ENCODE assay signal across 8 mouse cellular contexts in the genomic region with DNA sequence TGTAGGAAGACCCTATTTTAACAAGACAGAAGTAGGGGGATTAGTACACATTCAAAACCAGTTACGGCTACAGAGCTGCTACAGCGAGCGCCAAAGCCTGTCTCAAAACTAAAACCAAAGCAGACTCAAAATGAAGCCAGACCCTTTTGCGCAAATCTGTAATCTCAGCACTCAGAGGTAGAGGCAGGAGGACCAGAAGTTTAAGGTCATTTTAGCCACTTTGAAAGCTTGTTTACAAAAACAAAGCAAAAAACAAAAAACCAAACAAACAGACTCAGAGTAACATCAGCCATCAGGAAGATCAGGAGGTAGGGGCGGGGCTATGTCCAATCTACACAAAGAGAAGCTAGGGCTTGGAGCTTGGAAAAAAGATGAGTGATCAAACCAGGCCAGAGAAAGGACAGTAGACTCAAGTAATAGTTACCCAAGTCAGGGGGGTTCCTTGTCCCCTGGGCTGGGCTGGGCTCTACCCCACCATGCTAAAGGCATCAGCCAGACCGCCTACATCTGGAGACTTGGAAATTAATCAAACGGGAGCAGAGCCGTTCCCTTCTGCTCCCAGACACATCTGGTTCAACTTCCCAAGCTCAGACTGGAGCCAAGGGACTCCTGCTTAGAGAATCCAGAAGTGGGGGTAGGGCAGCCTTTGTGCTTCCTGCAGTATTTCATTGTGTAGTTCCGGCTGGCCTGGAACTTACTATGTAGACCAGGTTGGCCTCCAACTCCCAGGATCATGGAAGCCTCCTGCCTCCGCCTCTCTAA. TPM values are rescaled to one million over a fixed set of nuclear protein-coding genes. Genes with fewer than 3 reads are reported as not detected.
DNase-seq lines count a peak whose midpoint lies in the region; ATAC-seq lines count a peak whose summit lies in the region.

No protein-coding gene starts in this region.

- no peak for ATAC-seq in hindbrain, embryonic 15.5 days (ENCODE audit: low FRiP score, low read depth)
- ATAC-seq in hindbrain, embryonic 12.5 days (ENCODE audit: low FRiP score): no peak
- peak; percentile 13; the same call in 1 of the 2 replicates for ATAC-seq in kidney, embryonic 14.5 days (ENCODE audit: low FRiP score, low TSS enrichment)
- ATAC-seq in CD4-positive, CD25-positive, alpha-beta regulatory T cell, adult 4 months: no peak

- 76% methylated on average over 10 of the region's 10 CpGs for WGBS in hindbrain, embryonic 15.5 days
- WGBS in hindbrain, embryonic 12.5 days: 71% methylated on average over 10 of the region's 10 CpGs
- 66% methylated on average over 10 of the region's 10 CpGs for WGBS in embryonic facial prominence, embryonic 10.5 days
- WGBS in kidney, embryonic 14.5 days: 70% methylated on average over 10 of the region's 10 CpGs

- no peak overlapping the region for H3K4me3 ChIP-seq in hindbrain, embryonic 15.5 days
- H3K4me3 ChIP-seq in hindbrain, embryonic 12.5 days: no peak overlapping the region
- H3K4me3 ChIP-seq in embryonic facial prominence, embryonic 10.5 days: peak overlapping the region; percentile 23; the same call in 1 of the 2 replicates
- H3K4me3 ChIP-seq in kidney, embryonic 14.5 days (ENCODE audit: low read length): peak overlapping the region; percentile 6; the same call in 1 of the 2 replicates

- H3K27me3 ChIP-seq in hindbrain, embryonic 15.5 days: peaks cover 32% of the 10 kb centered on the region
- H3K27me3 ChIP-seq in hindbrain, embryonic 12.5 days: peaks cover 39% of the 10 kb centered on the region
- H3K27me3 ChIP-seq in embryonic facial prominence, embryonic 10.5 days (replicated peaks; ENCODE audit: low read depth, poor library complexity, severe bottlenecking): peaks cover 48% of the 10 kb centered on the region
- no peaks in the 10 kb centered on the region for H3K27me3 ChIP-seq in kidney, embryonic 14.5 days (ENCODE audit: control insufficient read depth, insufficient read depth, low read length)

- H3K4me1 ChIP-seq in hindbrain, embryonic 15.5 days (replicated peaks): peaks cover 6% of the 10 kb centered on the region
- H3K4me1 ChIP-seq in hindbrain, embryonic 12.5 days: peaks cover 14% of the 10 kb centered on the region
- peaks cover 42% of the 10 kb centered on the region for H3K4me1 ChIP-seq in embryonic facial prominence, embryonic 10.5 days
- H3K4me1 ChIP-seq in kidney, embryonic 14.5 days (ENCODE audit: control insufficient read depth, insufficient read depth, low read length): peaks cover 14% of the 10 kb centered on the region; the same call in 1 of the 2 replicates

- H3K4me2 ChIP-seq in hindbrain, embryonic 15.5 days: peak overlapping the region; percentile 81
- no peak overlapping the region for H3K4me2 ChIP-seq in hindbrain, embryonic 12.5 days (replicated peaks)
- peak overlapping the region; percentile 92; the same call in 1 of the 2 replicates for H3K4me2 ChIP-seq in kidney, embryonic 14.5 days (replicated peaks; ENCODE audit: low read depth, low read length)

- no peaks in the 10 kb centered on the region for H3K9me3 ChIP-seq in hindbrain, embryonic 15.5 days
- 0 out of 2 replicates have a peak, but pooled peaks cover 6% of the 10 kb centered on the region for H3K9me3 ChIP-seq in hindbrain, embryonic 12.5 days (replicated peaks)
- peaks cover 4% of the 10 kb centered on the region; the same call in 1 of the 2 replicates for H3K9me3 ChIP-seq in embryonic facial prominence, embryonic 10.5 days
- no peaks in the 10 kb centered on the region for H3K9me3 ChIP-seq in kidney, embryonic 14.5 days (ENCODE audit: control insufficient read depth, low read length)

- H3K27ac ChIP-seq in hindbrain, embryonic 15.5 days (replicated peaks): no peak overlapping the region
- H3K27ac ChIP-seq in hindbrain, embryonic 12.5 days: no peak overlapping the region
- H3K27ac ChIP-seq in embryonic facial prominence, embryonic 10.5 days (replicated peaks): peak overlapping the region; percentile 66
- peak overlapping the region; percentile 63; the same call in 1 of the 2 replicates for H3K27ac ChIP-seq in kidney, embryonic 14.5 days (ENCODE audit: low read depth, low read length)

- peak; percentile 58 for DNase-seq in embryonic facial prominence, embryonic 10.5 days (ENCODE audit: low spot score)
- peak; percentile 70 for DNase-seq in mesoderm, embryonic 11.5 days (ENCODE audit: low read depth, low spot score)
- no peak for DNase-seq in spleen, postnatal 10 days (ENCODE audit: low spot score in 2 of 2)
- DNase-seq in layer of hippocampus, adult 9-11 months: no peak

- H3K9ac ChIP-seq in hindbrain, embryonic 15.5 days: no peak overlapping the region
- no peak overlapping the region for H3K9ac ChIP-seq in hindbrain, embryonic 12.5 days
- no peak overlapping the region for H3K9ac ChIP-seq in kidney, embryonic 14.5 days (ENCODE audit: low read depth, low read length)

- H3K36me3 ChIP-seq in hindbrain, embryonic 15.5 days: no peaks in the 10 kb centered on the region
- H3K36me3 ChIP-seq in hindbrain, embryonic 12.5 days: no peaks in the 10 kb centered on the region
- no peaks in the 10 kb centered on the region for H3K36me3 ChIP-seq in embryonic facial prominence, embryonic 10.5 days (replicated peaks)
- no peaks in the 10 kb centered on the region for H3K36me3 ChIP-seq in kidney, embryonic 14.5 days (ENCODE audit: control insufficient read depth, insufficient read depth, low read length)

RNA-seq across cellular contexts. Expression of a gene that starts 2.0 kb away (rescaled TPM):
- 11.0 and 13.4 TPM in 2 replicates for polyA plus RNA-seq in hindbrain, embryonic 15.5 days (2015; fragmentation: Nextera tagmentation; extraction: Ambion mirVana)
- polyA plus RNA-seq in hindbrain, embryonic 12.5 days (2016; fragmentation: Nextera tagmentation; extraction: Ambion mirVana): 18.9 and 19.8 TPM in 2 replicates
- 7.8 and 11.5 TPM in 2 replicates for polyA plus RNA-seq in embryonic facial prominence, embryonic 10.5 days (2016; fragmentation: Nextera tagmentation; extraction: Ambion mirVana)
- 18.6 and 30.9 TPM in 2 replicates for polyA plus RNA-seq in kidney, embryonic 14.5 days (2014; fragmentation: Nextera tagmentation; extraction: Ambion mirVana)
- polyA plus RNA-seq in CD4-positive, CD25-positive, alpha-beta regulatory T cell, adult 4 months (2017; shearing (Covaris generic)): 100 to 1,000 TPM; 199 to 267 TPM

RNA-seq across cellular contexts. Expression of a gene that starts 24.2 kb away (rescaled TPM):
- polyA plus RNA-seq in hindbrain, embryonic 15.5 days (2015; fragmentation: Nextera tagmentation; extraction: Ambion mirVana): 97.5 and 105 TPM in 2 replicates
- 119 and 135 TPM in 2 replicates for polyA plus RNA-seq in hindbrain, embryonic 12.5 days (2016; fragmentation: Nextera tagmentation; extraction: Ambion mirVana)
- 286 and 311 TPM in 2 replicates for polyA plus RNA-seq in embryonic facial prominence, embryonic 10.5 days (2016; fragmentation: Nextera tagmentation; extraction: Ambion mirVana)
- polyA plus RNA-seq in kidney, embryonic 14.5 days (2014; fragmentation: Nextera tagmentation; extraction: Ambion mirVana): 193 and 194 TPM in 2 replicates
- 100 to 1,000 TPM; 153 to 208 TPM for polyA plus RNA-seq in CD4-positive, CD25-positive, alpha-beta regulatory T cell, adult 4 months (2017; shearing (Covaris generic))

RNA-seq across cellular contexts. Expression of a gene that starts 40.2 kb away (rescaled TPM):
- polyA plus RNA-seq in hindbrain, embryonic 15.5 days (2015; fragmentation: Nextera tagmentation; extraction: Ambion mirVana): 27.1 and 30.9 TPM in 2 replicates
- polyA plus RNA-seq in hindbrain, embryonic 12.5 days (2016; fragmentation: Nextera tagmentation; extraction: Ambion mirVana): 34.6 and 38.3 TPM in 2 replicates
- polyA plus RNA-seq in embryonic facial prominence, embryonic 10.5 days (2016; fragmentation: Nextera tagmentation; extraction: Ambion mirVana): 30.3 and 30.9 TPM in 2 replicates
- polyA plus RNA-seq in kidney, embryonic 14.5 days (2014; fragmentation: Nextera tagmentation; extraction: Ambion mirVana): 23.8 and 36.1 TPM in 2 replicates
- polyA plus RNA-seq in CD4-positive, CD25-positive, alpha-beta regulatory T cell, adult 4 months (2017; shearing (Covaris generic)): 10 to 100 TPM; 21.0 to 25.9 TPM

Comparison
In these comparisons a context has a peak if more than half of its experiments do, and no peak if none do; other contexts are left out.
1. H3K27ac ChIP-seq: peak in embryonic facial prominence, embryonic 10.5 days (single experiment) and kidney, embryonic 14.5 days (single experiment); none in hindbrain, embryonic 15.5 days (single experiment) and hindbrain, embryonic 12.5 days (single experiment).
2. H3K4me3 ChIP-seq: peak in embryonic facial prominence, embryonic 10.5 days (single experiment) and kidney, embryonic 14.5 days (single experiment); none in hindbrain, embryonic 15.5 days (single experiment) and hindbrain, embryonic 12.5 days (single experiment).
3. DNase-seq: peak in embryonic facial prominence, embryonic 10.5 days (single experiment) and mesoderm, embryonic 11.5 days (single experiment); none in spleen, postnatal 10 days (0 of 2) and layer of hippocampus, adult 9-11 months (single experiment).